In genomic region chr8:72756031-72756430, GRCm38 (mm10) we compare ENCODE assay signal across 16 mouse cellular contexts. TPM values are rescaled to one million over a fixed set of nuclear protein-coding genes. Genes with fewer than 3 reads are reported as not detected.
DNase-seq lines count a peak whose midpoint lies in the region; ATAC-seq lines count a peak whose summit lies in the region.
"Had no signal": no experiment of that assay in that cellular context is flagged by ENCODE, and none has a peak within 500 bp of the region (broad histone marks: within the 10 kb centered on the region; RNA-seq: fewer than 3 reads in every experiment).

No protein-coding gene starts in this region.

- WGBS in intestine, embryonic 16.5 days = 94% methylated on average over 2 of the region's 2 CpGs

- no peak overlapping the region for H3K4me3 ChIP-seq in intestine, embryonic 16.5 days (ENCODE audit: low read length)
- H3K4me3 ChIP-seq: embryonic facial prominence, embryonic 13.5 days; heart, adult 2 months; limb, embryonic 15.5 days; lung, embryonic 15.5 days; neural tube, embryonic 12.5 days had no signal

- no peak overlapping the region for H3K4me2 ChIP-seq in intestine, embryonic 16.5 days (ENCODE audit: low read depth, low read length)
- H3K4me2 ChIP-seq: embryonic facial prominence, embryonic 13.5 days; limb, embryonic 15.5 days; lung, embryonic 15.5 days; neural tube, embryonic 12.5 days had no signal

- DNase-seq in gastrocnemius, postnatal 25 days = peak; percentile 4
- no peak for DNase-seq in gastrocnemius, adult 18-20 months (ENCODE audit: low spot score)
- peak; percentile 2 for DNase-seq in left cerebral cortex, postnatal 36 days (ENCODE audit: low spot score in 2 of 2)
- DNase-seq in left cerebral cortex, adult 9 months (ENCODE audit: low spot score in 2 of 2) = no peak
- DNase-seq in ovary, adult 18-20 months (ENCODE audit: low spot score) = peak; percentile 0
- DNase-seq in ovary, postnatal 36 days (ENCODE audit: low spot score) = no peak
- peak; percentile 20 for DNase-seq in testis, postnatal 10 days (ENCODE audit: low spot score)
- DNase-seq: cerebellum, adult 9-10 months; right cerebral cortex, postnatal 4 days had no signal

- H3K4me1 ChIP-seq in intestine, embryonic 16.5 days (ENCODE audit: control insufficient read depth, insufficient read depth, low read length) = 0 out of 2 replicates have a peak, but pooled peaks cover under 1% of the 10 kb centered on the region
- H3K4me1 ChIP-seq: embryonic facial prominence, embryonic 13.5 days; limb, embryonic 15.5 days; lung, embryonic 15.5 days; neural tube, embryonic 12.5 days had no signal

- no peaks in the 10 kb centered on the region for H3K27me3 ChIP-seq in intestine, embryonic 16.5 days (replicated peaks; ENCODE audit: control insufficient read depth, insufficient read depth, low read length)
- H3K27me3 ChIP-seq: embryonic facial prominence, embryonic 13.5 days; limb, embryonic 15.5 days; lung, embryonic 15.5 days; neural tube, embryonic 12.5 days had no signal

- no peak overlapping the region for H3K9ac ChIP-seq in intestine, embryonic 16.5 days (ENCODE audit: low read depth, low read length)
- H3K9ac ChIP-seq: embryonic facial prominence, embryonic 13.5 days; limb, embryonic 15.5 days; lung, embryonic 15.5 days; neural tube, embryonic 12.5 days had no signal

- peaks cover 24% of the 10 kb centered on the region for H3K36me3 ChIP-seq in intestine, embryonic 16.5 days (ENCODE audit: control insufficient read depth, insufficient read depth, low read length)

- H3K27ac ChIP-seq in intestine, embryonic 16.5 days (ENCODE audit: low read length) = no peak overlapping the region
- H3K27ac ChIP-seq: embryonic facial prominence, embryonic 13.5 days; heart, adult 2 months; limb, embryonic 15.5 days; lung, embryonic 15.5 days; neural tube, embryonic 12.5 days had no signal

- H3K9me3 ChIP-seq in intestine, embryonic 16.5 days (ENCODE audit: control insufficient read depth, low read length) = no peaks in the 10 kb centered on the region
- H3K9me3 ChIP-seq: embryonic facial prominence, embryonic 13.5 days; limb, embryonic 15.5 days; lung, embryonic 15.5 days; neural tube, embryonic 12.5 days had no signal

- intact Hi-C loops in left cerebral cortex, postnatal 36 days (cut with DNase I) = no loop called here

- no peak for ATAC-seq in intestine, embryonic 16.5 days

RNA-seq across cellular contexts. Expression of gene F2rl3, which starts 5.6 kb away (rescaled TPM):
- total RNA-seq in gastrocnemius, postnatal 25 days (2021) = 1 to 10 TPM in 1 of 2 experiments, under 1 TPM in 1; 0.97 to 1.6 TPM
- total RNA-seq in gastrocnemius, adult 18-20 months (2021) = 1 to 10 TPM; 1.3 to 1.4 TPM
- under 1 TPM; 0.17 to 0.23 TPM for total RNA-seq in left cerebral cortex, postnatal 36 days (2021)
- polyA plus RNA-seq in intestine, embryonic 16.5 days (2015; fragmentation: Nextera tagmentation; extraction: Ambion mirVana) = 3.9 and 4.7 TPM in 2 replicates
- total RNA-seq: left cerebral cortex, postnatal 14 days had no signal

RNA-seq across cellular contexts. Expression of gene Sin3b, which starts 32.9 kb away (rescaled TPM):
- total RNA-seq in gastrocnemius, postnatal 25 days (2021) = 10 to 100 TPM; 32.6 to 37.8 TPM
- total RNA-seq in gastrocnemius, adult 18-20 months (2021) = 10 to 100 TPM; 31.5 to 34.4 TPM
- total RNA-seq in left cerebral cortex, postnatal 36 days (2021) = 100 to 1,000 TPM; 140 to 148 TPM
- 130 and 141 TPM in 2 replicates for polyA plus RNA-seq in intestine, embryonic 16.5 days (2015; fragmentation: Nextera tagmentation; extraction: Ambion mirVana)

Comparison
In these comparisons a context has a peak if more than half of its experiments do, and no peak if none do; other contexts are left out.
1. DNase-seq: peak in gastrocnemius, postnatal 25 days (single experiment), left cerebral cortex, postnatal 36 days (2 of 2), ovary, adult 18-20 months (single experiment) and testis, postnatal 10 days (single experiment); none in gastrocnemius, adult 18-20 months (single experiment), left cerebral cortex, adult 9 months (0 of 2) and ovary, postnatal 36 days (single experiment).